Mouse (Mus musculus) macrophage (primary cell): ENCODE data around the gene Cox8b. TPM values are rescaled to one million over a fixed set of nuclear protein-coding genes. Genes with fewer than 3 reads are reported as not detected.

Source experiments
- H3K27ac ChIP-seq: fragments of 350-480 bp; formaldehyde crosslinking; 2 replicates; pipeline ENCODE4 v1.9.0; 2021
- H3K36me3 ChIP-seq: fragments of 350-480 bp; formaldehyde crosslinking; 2 replicates; pipeline ENCODE4 v1.9.0; 2021; ENCODE audit errors: inconsistent target
- H3K4me3 ChIP-seq: fragments of 350-480 bp; formaldehyde crosslinking; 2 replicates; pipeline ENCODE4 v1.9.0; 2021; ENCODE audit errors: inconsistent target
- H3K79me2 ChIP-seq: fragments of 350-480 bp; formaldehyde crosslinking; 2 replicates; pipeline ENCODE4 v1.9.0; 2021; ENCODE audit errors: inconsistent target
- WGBS: methylation state at CpG from one replicate; pipeline ENCODE4 v1.1.7; 2026; ENCODE audit warnings: inconsistent platforms; ENCODE audit not compliant: missing documents; 5-methylcytosine and 5-hydroxymethylcytosine counted together
- polyA plus RNA-seq: library from polyadenylated mRNA; stranded (reverse); fragments of 250-400 nt; gene quantifications from 3 replicates; pipeline ENCODE4 v1.2.4, GENCODE M21; 2018; ENCODE audit warnings: inconsistent platforms

Gene Cox8b
- polyA plus RNA-seq, 1 experiment from 2014 or later: not detected

GRCm38 (mm10) chr7:140864761-140865160, 35.5 kb downstream of the Cox8b start:
- H3K36me3 ChIP-seq: peaks cover 54% of the 10 kb centered on the region
- WGBS: 95% methylated on average over 12 of the region's 12 CpGs
- no peak overlapping the region for H3K27ac ChIP-seq
- peaks cover 11% of the 10 kb centered on the region for H3K79me2 ChIP-seq
- no peak overlapping the region for H3K4me3 ChIP-seq

- H3K79me2 ChIP-seq: peaks cover 41% of the 10 kb centered on the region
- H3K4me3 ChIP-seq: no peak overlapping the region
- no peak overlapping the region for H3K27ac ChIP-seq
- 91% methylated on average over 5 of the region's 5 CpGs for WGBS
- H3K36me3 ChIP-seq: peaks cover 58% of the 10 kb centered on the region
Observed at GRCm38 (mm10) chr7:140860728-140861127, 39.5 kb downstream of the Cox8b start.

GRCm38 (mm10) chr7:140859997-140860396, 40.2 kb downstream of the Cox8b start:
- H3K79me2 ChIP-seq: peaks cover 48% of the 10 kb centered on the region
- H3K36me3 ChIP-seq: peaks cover 58% of the 10 kb centered on the region
- no peak overlapping the region for H3K4me3 ChIP-seq
- no peak overlapping the region for H3K27ac ChIP-seq
- 74% methylated on average over 6 of the region's 6 CpGs for WGBS

- Histone ChIP-seq H3K27ac (no peak overlapping the region), H3K79me2 (peaks cover 61% of the 10 kb centered on the region), H3K4me3 (peak overlapping the region; percentile 90; the same call in 1 of the 2 replicates), H3K36me3 (peaks cover 52% of the 10 kb centered on the region)
- 82% methylated on average over 8 of the region's 8 CpGs for WGBS
Observed at GRCm38 (mm10) chr7:140858746-140859145, 41.5 kb downstream of the Cox8b start.

- peaks cover 70% of the 10 kb centered on the region for H3K79me2 ChIP-seq
- WGBS: 13% methylated on average over 40 of the region's 40 CpGs
- H3K4me3 ChIP-seq: peak within 1 kb of the TSS; percentile 90
- peak within 1 kb of the TSS; percentile 91 for H3K27ac ChIP-seq
- H3K36me3 ChIP-seq: peaks cover 52% of the 10 kb centered on the region
Observed at GRCm38 (mm10) chr7:140857550-140858505, 42.4 kb downstream of the Cox8b start, which contains the start of gene Bet1l. Bet1l (minus strand) TSS chr7:140857577.

GRCm38 (mm10) chr7:140856785-140857549, 43.3 kb downstream of the Cox8b start, which contains the start of gene Ric8a:
Ric8a (plus strand) TSS chr7:140856957.
- WGBS: 1% methylated on average over 49 of the region's 50 CpGs
- Histone ChIP-seq H3K79me2 (peaks cover 73% of the 10 kb centered on the region), H3K4me3 (peak within 1 kb of the TSS; percentile 90), H3K36me3 (peaks cover 48% of the 10 kb centered on the region), H3K27ac (peak within 1 kb of the TSS; percentile 91)

GRCm38 (mm10) chr7:140855860-140856784, 44.1 kb downstream of the Cox8b start, which contains the start of gene Gm45785:
Gm45785 (minus strand) TSS chr7:140856331.
- Histone ChIP-seq H3K27ac (peak within 1 kb of the TSS; percentile 91), H3K4me3 (peak within 1 kb of the TSS; percentile 90), H3K79me2 (peaks cover 73% of the 10 kb centered on the region), H3K36me3 (peaks cover 40% of the 10 kb centered on the region)
- under 1% methylated on average over 51 of the region's 51 CpGs for WGBS

- H3K4me3 ChIP-seq: peak overlapping the region; percentile 90
- H3K27ac ChIP-seq: peak overlapping the region; percentile 91
- 65% methylated on average over 8 of the region's 9 CpGs for WGBS
Observed at GRCm38 (mm10) chr7:140855181-140855580, 45.1 kb downstream of the Cox8b start.

GRCm38 (mm10) chr7:140854483-140854882, 45.8 kb downstream of the Cox8b start:
- Histone ChIP-seq H3K79me2 (peaks cover 59% of the 10 kb centered on the region), H3K4me3 (no peak overlapping the region), H3K36me3 (peaks cover 25% of the 10 kb centered on the region), H3K27ac (no peak overlapping the region)
- WGBS: 94% methylated on average over 18 of the region's 18 CpGs

More at GRCm38 (mm10) chr7:140855181-140855580, 45.1 kb downstream of the Cox8b start:
- H3K36me3 ChIP-seq: peaks cover 32% of the 10 kb centered on the region
- peaks cover 66% of the 10 kb centered on the region for H3K79me2 ChIP-seq

- 64% methylated on average over 9 of the region's 9 CpGs for WGBS
- peaks cover 48% of the 10 kb centered on the region for H3K79me2 ChIP-seq
- H3K27ac ChIP-seq: no peak overlapping the region
- no peak overlapping the region for H3K4me3 ChIP-seq
- H3K36me3 ChIP-seq: peaks cover 20% of the 10 kb centered on the region
Observed at GRCm38 (mm10) chr7:140853386-140853785, 46.9 kb downstream of the Cox8b start.

GRCm38 (mm10) chr7:140851916-140852315, 48.3 kb downstream of the Cox8b start:
- Histone ChIP-seq H3K4me3 (no peak overlapping the region), H3K79me2 (peaks cover 37% of the 10 kb centered on the region), H3K27ac (no peak overlapping the region), H3K36me3 (peaks cover 20% of the 10 kb centered on the region)
- WGBS: 98% methylated on average over 4 of the region's 4 CpGs
